Mouse (Mus musculus) layer of hippocampus, adult 2 months (tissue): ENCODE measurements around the gene Il15ra. TPM values are rescaled to one million over a fixed set of nuclear protein-coding genes. Genes with fewer than 3 reads are reported as not detected.

ENCODE experiments used
- DNase-seq, 2 experiments: peaks; one replicate each; pipeline ENCODE4 v3.0.0; 2022; ENCODE audit warnings: low spot score in 2 of 2
- H3K27ac ChIP-seq: fragments of 200-600 bp; 2 replicates; pipeline ENCODE4 v1.8.1; 2022
- H3K4me3 ChIP-seq: fragments of 200-600 bp; 2 replicates; pipeline ENCODE4 v1.8.1; 2022; ENCODE audit warnings: mild to moderate bottlenecking
- CTCF ChIP-seq: fragments of 200-600 bp; conservative IDR thresholded peaks from 2 replicates; pipeline ENCODE4 v1.8.1; 2022; ENCODE audit warnings: antibody characterized with exemption, mild to moderate bottlenecking, moderate library complexity
- total RNA-seq, 2 experiments: library from RNA; stranded (reverse); gene quantifications; 2 replicates each; pipeline ENCODE4 v1.2.3; 2021

Gene Il15ra
- total RNA-seq, 2 experiments from 2014 or later = 6.2 to 8.0 TPM

DNA sequence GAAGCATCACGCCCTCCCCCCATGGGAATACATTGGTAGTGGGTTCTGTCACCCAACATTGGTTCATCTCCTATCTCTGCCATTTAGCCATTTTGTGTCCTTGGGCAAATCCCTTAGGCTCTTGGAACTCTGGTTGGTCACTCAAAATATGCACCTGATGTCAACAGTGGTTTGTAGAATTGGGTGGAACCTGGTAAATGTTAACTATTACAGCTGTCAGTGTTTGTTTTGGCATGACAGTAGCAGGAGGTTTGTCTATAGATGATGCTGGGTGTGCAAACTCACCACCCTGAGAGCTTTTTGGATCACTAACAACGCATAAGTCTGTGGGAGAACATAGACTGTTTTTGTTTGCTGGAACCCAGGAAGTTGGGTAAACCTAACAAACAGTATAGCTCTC lies 13.5 kb downstream of the Il15ra start:
- H3K27ac ChIP-seq = no peak overlapping the region
- DNase-seq = no peak
- H3K4me3 ChIP-seq = no peak overlapping the region
- no peak for TF ChIP-seq CTCF

DNA sequence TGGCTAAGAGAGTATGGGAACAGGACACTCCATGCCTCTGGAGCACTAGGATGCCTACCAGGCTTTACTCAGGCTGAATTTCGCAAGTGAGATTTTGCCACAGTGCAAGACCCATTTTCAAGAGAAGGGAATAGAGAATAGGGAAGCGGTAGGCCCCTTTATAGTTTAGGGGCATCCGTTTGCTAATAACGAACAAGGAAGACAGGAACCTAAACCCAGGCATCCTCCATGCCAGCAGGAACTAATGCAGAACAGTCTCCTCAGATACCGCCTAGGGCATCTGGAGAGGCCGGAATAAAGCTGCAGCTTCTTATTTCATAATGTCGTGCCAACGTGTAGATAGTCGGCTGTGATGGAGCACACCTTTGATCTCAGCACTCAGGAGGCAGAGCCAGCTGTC lies 17.5 kb downstream of the Il15ra start:
- Histone ChIP-seq H3K4me3 (no peak overlapping the region), H3K27ac (no peak overlapping the region)
- DNase-seq = no peak
- TF ChIP-seq CTCF = no peak

GRCm38 (mm10) chr2:11727574-11727973 lies 22.5 kb downstream of the Il15ra start:
- TF ChIP-seq CTCF = no peak
- Histone ChIP-seq H3K27ac (no peak overlapping the region), H3K4me3 (no peak overlapping the region)
- DNase-seq = no peak

DNA sequence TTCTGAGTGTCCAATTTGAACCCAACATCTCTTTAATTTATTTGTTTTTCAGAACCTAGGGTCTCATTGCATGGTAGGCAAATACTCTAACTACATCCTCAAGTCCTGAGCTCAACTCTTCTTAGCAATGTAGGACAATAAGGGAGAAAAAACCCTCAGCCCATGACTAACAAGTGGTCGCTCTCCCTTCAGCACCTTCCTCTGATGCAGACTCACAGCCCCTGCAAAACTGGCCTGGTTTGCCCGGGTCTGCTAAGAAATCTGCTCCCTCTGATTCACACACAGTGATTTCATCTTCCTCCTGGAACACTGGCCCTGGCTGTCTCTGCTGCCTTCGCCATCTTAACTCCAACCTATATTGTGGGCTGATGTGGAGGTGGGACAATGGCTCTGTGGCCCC lies 24.0 kb downstream of the Il15ra start:
- no peak for DNase-seq
- H3K4me3 ChIP-seq = no peak overlapping the region
- TF ChIP-seq CTCF = no peak
- H3K27ac ChIP-seq = no peak overlapping the region

DNA sequence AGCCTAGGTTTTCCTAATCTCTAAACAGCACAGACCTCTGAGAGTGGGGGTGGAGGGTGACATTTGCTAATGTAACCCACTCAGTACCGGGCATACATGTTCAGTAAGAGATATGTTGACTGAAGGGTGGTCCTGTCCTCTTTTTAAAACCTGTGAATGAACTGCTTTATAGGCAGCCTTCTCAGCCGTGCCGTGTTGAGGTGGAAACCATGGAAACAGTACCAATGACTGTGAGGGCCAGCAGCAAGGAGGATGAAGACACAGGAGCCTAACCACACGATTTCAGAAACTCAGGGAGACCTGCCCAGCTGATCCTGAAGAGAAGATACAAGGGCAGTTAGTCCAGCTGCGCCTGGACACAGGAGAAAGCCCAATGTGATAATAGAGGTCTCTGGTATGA lies 27.9 kb downstream of the Il15ra start:
- H3K4me3 ChIP-seq = no peak overlapping the region
- no peak for TF ChIP-seq CTCF
- no peak overlapping the region for H3K27ac ChIP-seq
- DNase-seq = no peak

DNA sequence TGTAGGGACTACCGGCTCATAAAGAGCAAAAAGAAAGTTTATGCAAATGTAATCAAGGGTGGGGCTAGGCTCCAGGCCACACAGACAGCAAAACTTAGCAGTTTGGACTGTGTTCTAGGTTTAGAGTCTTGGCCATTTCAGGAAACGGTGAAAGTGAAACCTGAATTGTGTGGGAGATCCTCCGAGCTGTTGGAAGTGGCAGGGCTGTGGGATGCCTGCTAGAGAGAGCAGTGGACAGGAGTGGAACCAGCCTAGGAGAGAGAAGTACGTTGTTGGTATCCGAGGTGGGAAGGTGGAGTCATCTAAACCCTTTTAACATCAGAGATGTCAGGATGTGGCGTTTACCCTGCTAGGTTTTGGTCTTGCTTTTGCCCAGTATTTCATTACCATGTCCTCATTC lies 30.8 kb downstream of the Il15ra start:
- Histone ChIP-seq H3K4me3 (no peak overlapping the region), H3K27ac (no peak overlapping the region)
- DNase-seq = no peak
- no peak for TF ChIP-seq CTCF

DNA sequence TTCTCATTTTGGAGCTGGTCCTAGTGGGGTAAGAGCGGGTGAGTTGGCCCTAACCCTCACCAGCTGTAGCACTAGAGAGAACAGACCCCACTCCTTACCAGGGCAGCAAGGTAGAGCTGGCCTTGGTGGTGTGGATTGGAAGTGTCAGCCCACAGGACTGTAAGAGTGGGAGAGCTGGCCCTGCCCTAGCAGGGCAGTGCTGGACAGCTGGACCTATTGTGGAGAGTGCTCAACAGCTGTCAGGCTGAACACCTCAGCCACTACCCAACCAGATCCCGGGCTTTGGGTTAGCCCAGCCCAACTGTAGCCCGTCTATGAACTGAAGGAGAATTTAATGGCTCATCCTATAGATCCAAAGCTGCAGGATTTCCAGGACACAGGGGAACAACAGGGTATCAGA lies 33.7 kb downstream of the Il15ra start:
- H3K4me3 ChIP-seq = no peak overlapping the region
- no peak for TF ChIP-seq CTCF
- DNase-seq = no peak
- H3K27ac ChIP-seq = no peak overlapping the region

DNA sequence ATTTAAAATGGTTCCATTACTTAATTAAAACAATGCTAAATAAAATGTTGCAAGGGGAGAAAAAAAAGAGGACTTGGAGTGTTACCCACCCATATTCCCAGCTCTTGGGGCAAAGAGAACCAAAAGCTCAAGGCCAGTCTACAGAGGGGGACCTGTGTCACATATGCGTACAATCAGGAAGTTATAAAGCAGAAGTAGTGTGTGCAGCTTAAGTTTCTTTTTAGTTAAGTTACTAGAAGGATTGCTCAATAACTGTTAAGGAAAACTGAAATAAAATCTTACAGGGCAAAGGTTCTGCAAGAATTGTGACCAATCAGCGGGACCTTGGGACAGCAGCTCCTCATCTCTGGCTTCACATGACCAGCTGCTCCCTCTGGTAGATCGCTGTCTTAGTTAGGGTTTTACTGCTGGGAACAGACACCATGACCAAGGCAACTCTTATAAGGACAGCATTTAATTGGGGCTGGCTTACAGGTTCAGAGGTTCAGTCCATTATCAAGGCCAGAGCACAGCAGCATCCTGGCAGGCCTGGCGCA lies 34.5 kb downstream of the Il15ra start:
- no peak for DNase-seq
- no peak for TF ChIP-seq CTCF
- Histone ChIP-seq H3K27ac (no peak overlapping the region), H3K4me3 (no peak overlapping the region)

GRCm38 (mm10) chr2:11762541-11762940 lies 57.5 kb downstream of the Il15ra start:
- no peak for TF ChIP-seq CTCF
- no peak overlapping the region for H3K27ac ChIP-seq
- H3K4me3 ChIP-seq = no peak overlapping the region
- no peak for DNase-seq

DNA sequence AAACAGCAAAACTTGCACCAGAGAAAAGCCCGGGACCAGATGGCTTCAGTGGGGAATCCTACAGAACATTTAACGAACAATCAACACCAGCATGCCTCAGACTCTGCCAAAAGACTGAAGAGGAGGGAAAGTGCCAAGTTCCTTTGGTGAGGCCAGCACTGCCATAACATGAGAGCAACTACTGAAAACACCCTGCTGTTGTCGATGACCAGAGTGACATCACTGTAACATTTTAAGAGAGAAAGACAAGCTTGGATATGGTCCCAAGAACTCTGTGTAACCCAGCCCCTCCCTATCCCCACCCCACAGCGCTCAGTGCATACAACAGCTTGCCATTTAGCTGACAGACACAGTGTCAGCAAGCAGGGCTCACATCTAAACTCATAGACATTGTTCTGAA lies 60.6 kb downstream of the Il15ra start:
- no peak overlapping the region for H3K4me3 ChIP-seq
- no peak overlapping the region for H3K27ac ChIP-seq
- DNase-seq = peak; percentile 69 to 72
- no peak for TF ChIP-seq CTCF

- DNase-seq = no peak
- Histone ChIP-seq H3K4me3 (no peak overlapping the region), H3K27ac (no peak overlapping the region)
- TF ChIP-seq CTCF = no peak
Observed at GRCm38 (mm10) chr2:11766485-11767160, 61.5 kb downstream of the Il15ra start.

GRCm38 (mm10) chr2:11767161-11767545 lies 62.1 kb downstream of the Il15ra start:
- Histone ChIP-seq H3K4me3 (no peak overlapping the region), H3K27ac (no peak overlapping the region)
- DNase-seq = no peak
- TF ChIP-seq CTCF = no peak

DNA sequence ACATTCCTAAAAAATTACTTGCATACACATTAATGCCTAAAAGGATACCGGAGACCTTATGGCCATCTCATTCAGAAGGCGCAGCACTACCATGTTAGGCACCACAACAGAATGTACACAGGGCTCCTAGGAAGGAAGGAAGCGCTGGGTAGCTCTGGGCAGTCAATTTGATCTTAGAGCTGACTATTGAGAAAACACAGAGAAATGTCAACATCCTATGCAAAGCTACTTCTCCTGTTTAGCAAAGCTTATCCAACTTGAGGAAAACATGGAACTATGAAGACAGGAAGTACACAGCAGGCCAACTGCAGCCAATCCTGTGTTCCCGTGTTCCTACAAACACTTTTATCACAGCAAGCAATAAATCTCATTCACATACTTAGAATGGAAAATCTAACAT lies 66.6 kb downstream of the Il15ra start:
- H3K4me3 ChIP-seq = no peak overlapping the region
- no peak for TF ChIP-seq CTCF
- DNase-seq = no peak
- no peak overlapping the region for H3K27ac ChIP-seq

- no peak for TF ChIP-seq CTCF
- no peak overlapping the region for H3K27ac ChIP-seq
- no peak overlapping the region for H3K4me3 ChIP-seq
- no peak for DNase-seq
Observed at GRCm38 (mm10) chr2:11772401-11772800, 67.3 kb downstream of the Il15ra start.
